Mouse (Mus musculus): ENCODE results near the gene Timm29.

Gene Timm29

DNA sequence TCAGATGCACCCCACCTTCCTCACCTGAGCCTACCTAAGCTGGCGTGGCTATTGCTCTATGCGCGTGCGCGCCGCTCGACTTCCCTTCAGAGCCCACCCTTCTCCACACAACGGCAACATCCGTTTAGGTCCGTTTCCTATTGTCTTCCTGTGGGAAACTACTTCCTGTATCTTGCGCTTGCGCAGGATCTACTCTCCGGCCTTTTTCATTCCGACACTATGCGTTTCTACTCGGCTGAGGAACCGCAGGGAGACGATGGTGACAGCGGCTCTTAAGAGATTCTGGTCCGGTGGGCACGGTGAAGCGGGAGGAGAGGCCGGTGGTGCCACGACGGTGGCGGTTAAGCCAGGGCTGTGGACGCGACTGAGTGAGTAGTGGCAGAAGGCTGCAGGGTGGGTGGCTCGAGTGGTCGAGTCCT, at the start of gene Timm29, which contains the start of gene Yipf2:
TSS of gene Timm29 (plus strand) at position 20 of the 419 bp plus-strand sequence.
TSS of gene Yipf2 (minus strand) at position 126 of the 419 bp plus-strand sequence.
- peak; percentile 99 for DNase-seq (ENCODE audit: extremely low read depth, low read depth)

DNA sequence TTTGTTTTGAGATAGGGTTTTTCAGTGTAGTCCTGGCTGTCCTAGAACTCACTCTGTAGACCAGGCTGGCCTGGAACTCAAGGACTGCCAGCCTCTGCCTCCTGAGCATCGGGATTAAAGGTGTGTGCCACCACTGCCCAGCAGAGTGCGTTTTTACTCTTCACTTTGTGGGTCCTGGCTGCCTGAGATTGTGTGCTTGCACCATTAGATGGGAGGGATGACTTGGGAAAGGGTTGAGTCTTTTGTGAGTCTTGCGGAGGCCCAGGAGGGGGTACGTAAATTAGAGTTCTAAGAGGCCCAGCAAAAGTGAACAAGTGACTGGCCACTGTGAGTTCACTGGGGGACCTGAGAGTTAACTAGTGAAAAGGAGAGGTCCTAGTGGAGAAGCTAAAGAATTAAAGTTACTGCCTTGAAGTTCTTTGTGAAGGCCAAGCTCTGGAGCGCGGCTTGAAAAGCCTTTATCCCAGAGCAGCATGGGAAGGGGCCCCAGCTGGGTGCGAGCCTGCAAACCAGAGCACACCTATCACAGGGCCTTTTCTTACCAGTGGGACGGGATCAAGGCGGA, 47.1 kb upstream of the Timm29 start:
- no peak for DNase-seq (ENCODE audit: extremely low read depth, low read depth)

DNA sequence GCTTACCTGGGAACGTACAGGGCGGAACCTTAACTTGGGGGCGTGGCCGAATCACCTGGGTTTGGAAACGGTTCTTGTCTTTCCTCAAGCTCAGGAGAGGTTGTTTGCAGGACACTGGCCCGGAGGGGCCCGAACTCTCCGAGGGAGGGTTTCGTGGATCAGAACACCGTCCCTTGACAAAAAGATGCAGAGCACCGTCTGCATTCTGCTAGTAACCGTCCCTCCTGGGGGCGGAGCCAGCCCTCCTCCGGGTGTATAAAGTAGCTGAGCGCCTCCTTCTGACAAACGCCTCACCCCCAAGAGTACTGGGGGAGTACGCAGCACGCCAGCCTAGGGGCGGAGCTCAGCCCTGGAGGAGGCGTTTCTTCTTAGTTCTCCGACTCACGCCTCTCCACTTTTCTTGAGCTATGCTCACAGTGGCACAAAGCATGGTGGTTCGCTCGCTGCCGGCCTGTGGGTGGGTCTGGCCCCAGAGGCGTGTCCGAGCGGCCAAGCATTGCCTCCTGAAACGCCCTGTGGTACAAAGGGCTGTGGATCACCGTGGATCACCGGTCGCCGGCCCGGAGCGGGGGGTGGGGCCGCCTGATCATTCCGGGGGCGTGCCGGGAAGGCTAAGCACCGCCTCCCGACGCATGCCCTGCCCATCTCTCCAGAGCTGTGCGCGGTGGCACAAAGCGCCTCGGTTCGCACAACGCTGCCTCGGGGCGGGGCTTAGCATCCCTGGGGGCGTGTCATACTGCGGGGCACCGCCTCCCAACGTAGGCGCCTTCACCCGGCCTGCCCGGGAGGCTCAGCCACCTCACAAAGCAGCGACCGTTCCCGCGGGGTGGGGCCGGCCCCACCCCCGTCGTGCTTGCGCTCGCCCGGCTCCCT, 46.4 kb upstream of the Timm29 start:
- peak; percentile 97 for DNase-seq (ENCODE audit: extremely low read depth, low read depth)

DNA sequence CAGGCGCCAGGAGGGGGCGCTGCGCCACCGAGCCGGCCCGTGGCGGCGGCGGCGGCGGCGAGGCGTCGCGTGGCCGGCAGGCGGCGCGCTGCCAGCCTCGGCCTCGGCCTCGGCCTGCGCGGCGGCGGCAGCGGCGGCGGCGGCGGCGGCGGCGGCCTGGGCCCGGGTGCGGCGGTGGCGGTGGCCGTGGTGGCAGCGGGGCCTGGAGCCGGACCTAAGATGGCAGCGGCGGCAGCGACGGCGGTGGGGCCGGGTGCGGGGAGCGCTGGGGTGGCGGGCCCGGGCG, 45.8 kb upstream of the Timm29 start, which contains the start of gene Carm1:
TSS of gene Carm1 (plus strand) at position 106 of the 286 bp plus-strand sequence.
- no peak for DNase-seq (ENCODE audit: extremely low read depth, low read depth)

DNA sequence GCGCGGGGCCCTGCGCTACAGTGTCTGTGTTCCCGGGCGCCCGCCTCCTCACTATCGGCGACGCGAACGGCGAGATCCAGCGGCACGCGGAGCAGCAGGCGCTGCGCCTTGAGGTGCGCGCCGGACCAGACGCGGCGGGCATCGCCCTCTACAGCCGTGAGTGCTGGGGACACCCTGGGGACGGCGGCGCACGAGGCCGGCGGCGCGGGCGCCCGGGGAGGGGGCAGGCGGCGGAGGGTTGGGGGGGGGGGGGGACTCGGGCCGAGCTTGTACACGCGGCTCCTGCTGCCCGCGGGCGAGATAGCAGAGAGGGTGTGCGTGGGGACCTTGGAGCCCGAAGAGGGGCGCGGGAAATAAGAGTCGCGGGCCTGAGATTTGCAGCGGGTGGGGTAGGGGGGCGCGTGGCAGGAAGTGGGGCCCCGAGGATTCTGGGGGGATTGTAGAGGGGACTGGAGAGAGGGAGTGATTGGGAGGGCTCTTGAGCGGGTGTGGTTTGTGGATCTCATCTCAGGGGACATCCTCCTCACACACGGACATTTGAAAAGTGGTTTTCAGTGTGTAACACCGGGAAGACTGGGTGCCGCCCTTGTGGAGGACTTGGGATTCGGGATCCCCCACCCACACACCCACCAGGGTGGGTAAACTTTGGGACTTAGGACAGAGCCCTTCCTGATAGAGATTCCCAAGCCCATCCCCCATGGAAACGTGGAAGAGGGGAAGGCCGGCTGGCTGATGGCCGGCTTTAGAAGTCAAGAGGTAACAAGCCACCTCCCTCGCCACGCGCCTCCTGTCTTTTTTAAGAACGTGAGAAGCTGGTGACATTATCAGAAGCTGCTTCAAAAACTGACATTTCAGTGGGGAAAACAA, 45.2 kb upstream of the Timm29 start:
- no peak for DNase-seq (ENCODE audit: extremely low read depth, low read depth)

DNA sequence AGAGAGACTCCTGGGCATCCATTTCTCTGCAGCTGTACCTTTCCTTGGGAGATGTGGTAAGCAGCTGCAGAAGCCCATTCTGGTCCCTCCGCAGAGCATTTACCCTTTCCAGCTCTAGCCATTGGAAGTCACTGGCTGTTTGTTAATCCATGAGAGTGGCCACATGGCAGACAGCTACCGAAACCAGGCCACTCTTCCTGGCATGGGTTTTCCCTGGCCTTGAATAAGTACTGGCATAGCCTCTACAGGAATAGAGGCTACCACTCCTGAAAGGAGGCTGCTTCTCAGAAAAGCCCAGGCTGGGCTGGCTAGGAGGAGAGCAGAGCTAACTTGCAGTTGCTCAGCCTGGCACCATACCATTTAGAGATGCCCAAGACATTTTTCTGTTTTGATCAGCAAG, 41.5 kb upstream of the Timm29 start:
- no peak for DNase-seq (ENCODE audit: extremely low read depth, low read depth)

DNA sequence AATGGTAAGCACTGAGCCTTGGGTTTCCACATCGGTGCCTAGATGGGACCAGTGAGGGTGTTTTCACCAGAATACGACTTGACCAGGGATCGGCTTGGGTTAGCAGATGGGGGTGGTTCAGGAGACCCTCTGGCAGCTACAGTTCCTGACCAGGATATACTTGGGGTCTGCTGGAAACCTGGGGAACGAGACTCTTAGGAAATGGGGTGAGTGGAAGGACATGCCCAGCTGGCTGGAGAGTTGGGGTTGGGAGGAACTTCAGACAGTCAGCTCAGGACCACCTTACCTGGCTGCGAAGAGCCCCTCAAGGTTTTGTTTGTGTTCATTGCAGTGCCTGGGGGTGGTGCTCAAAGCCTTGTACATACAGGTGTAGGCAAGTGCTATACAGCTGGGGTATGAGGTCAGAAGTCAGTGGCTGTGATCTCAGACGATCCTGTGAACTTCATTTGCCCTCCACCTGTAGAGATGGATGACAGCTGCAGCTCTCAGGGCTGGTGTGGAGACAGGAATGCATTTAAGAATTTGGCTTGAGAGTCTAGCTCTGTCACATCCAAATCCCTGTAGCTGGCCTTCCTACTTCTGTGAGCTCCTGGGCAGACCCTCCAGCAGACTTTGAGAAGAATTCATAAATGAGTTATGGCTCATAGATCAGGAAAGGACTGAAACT, 38.8 kb upstream of the Timm29 start:
- no peak for DNase-seq (ENCODE audit: extremely low read depth, low read depth)

DNA sequence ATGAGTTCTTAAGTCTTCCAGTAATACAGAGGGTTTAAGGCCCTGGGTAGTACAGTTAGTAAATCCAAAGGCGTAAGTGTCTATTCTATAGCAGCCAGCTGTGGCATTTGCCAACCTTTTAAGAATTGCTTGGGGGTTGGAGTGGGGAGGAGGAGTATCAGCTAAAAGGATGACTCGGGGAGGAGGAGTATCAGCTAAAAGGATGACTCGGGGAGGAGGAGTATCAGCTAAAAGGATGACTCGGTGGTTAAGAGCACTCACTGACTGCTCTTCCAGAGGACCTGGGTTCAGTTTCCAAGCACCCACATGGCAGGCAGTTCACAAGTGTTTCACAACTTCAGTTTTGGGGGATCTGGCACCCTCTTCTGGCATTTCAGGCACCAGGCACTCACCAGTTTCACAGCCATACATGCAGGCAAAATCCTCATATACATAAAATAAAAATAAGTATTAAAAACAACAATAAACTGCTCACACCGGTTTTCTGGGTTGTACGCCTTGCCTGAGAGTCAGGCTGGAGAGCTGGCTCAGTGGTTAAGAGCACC, 37.3 kb upstream of the Timm29 start:
- no peak for DNase-seq (ENCODE audit: extremely low read depth, low read depth)

DNA sequence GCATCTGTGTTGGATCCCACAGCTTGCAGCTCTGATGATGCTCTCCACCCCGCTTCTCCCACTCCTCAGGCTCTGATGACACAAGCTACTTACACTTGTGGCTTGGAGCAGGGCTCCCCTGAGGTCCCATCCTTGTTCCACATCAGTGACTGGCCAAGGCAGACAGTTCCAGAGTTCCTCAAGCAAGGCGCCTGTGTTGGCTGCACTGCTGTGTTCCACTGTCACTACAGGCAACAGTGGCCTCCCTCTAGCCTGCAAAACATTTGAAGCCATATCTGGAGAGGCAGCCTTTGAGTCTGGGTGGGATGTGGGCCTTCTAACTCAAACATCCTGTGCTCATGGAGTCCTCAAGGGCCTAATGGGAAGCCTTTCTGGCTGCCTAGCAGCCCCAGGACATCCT, 35.5 kb upstream of the Timm29 start:
- DNase-seq (ENCODE audit: extremely low read depth, low read depth): no peak

DNA sequence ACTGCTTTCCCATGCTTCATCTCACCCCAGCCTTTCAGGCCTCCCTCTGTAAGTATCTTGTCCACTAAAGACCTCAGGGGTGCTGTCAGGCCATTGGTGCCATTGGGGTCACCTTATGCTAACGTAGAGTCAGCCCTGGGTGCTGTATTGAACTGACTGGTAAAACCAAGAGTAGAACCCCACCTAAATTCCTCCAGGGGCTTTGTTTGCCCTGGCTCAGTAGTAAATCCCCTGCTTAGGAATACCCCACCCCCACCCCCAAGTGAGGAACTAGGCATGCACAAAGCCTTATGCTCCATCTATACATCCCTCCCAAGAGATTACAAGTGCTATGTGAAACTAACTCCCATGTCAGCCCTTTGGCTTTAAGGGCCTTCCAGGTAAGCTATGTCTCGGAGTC, 35.0 kb upstream of the Timm29 start:
- no peak for DNase-seq (ENCODE audit: extremely low read depth, low read depth)

DNA sequence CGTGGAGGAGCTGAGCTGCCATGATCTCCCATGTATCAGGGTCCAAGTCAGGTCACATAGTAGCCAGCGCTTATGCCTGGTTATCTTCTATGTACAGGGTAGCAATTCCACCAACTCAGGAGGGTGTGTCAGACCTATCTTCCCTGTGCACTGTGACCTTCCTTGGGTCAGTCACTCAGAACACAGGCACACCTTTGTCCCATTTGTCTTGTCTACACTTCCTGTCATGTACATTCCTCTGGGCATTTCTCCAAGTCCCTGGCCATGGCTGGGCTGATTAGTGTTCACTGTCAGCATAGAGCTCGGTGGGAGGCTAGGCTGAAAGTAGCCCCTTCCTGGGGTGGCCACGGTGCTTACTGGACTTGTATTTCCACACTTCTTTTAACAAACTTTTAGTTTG, 34.2 kb upstream of the Timm29 start:
- peak; percentile 58 for DNase-seq (ENCODE audit: extremely low read depth, low read depth)

DNA sequence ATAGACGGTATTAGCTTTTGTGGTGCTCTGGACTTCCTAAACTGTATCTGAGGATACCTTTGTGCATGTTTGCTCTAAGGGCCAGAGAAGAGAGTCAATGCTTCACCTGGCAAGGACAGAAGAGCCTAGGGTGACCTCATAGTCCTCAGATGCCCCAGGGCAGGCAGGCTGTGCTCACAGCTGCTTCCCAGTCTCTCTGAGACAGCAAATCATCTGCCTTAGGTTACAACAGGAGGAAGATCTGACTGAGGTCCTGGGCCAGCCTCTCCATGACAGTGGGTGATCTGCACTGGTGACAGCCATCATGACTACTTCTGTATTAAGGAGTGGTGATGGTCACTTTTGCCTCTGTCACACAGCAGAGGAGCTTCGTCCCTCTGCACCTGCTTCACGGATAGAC, 33.4 kb upstream of the Timm29 start:
- no peak for DNase-seq (ENCODE audit: extremely low read depth, low read depth)

DNA sequence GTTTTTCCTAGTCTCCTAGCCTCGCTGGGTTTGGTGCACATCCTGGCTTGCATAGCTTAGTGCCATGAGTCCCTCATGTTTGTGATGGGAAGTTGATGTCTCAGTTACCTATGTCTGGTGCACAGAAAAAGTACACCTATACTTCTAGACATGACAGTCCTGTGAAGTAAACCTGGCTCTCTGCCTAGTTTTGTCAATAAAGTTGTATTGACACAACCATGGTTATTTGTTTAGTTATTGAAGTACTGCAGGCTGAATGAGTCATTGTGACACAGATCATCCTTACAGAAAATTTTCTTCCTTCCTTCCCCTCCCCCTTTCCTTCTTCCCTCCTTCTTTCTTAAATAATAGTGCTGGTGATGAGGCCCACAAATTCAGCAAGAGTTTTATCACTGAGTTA, 28.1 kb upstream of the Timm29 start:
- DNase-seq (ENCODE audit: extremely low read depth, low read depth): no peak

DNA sequence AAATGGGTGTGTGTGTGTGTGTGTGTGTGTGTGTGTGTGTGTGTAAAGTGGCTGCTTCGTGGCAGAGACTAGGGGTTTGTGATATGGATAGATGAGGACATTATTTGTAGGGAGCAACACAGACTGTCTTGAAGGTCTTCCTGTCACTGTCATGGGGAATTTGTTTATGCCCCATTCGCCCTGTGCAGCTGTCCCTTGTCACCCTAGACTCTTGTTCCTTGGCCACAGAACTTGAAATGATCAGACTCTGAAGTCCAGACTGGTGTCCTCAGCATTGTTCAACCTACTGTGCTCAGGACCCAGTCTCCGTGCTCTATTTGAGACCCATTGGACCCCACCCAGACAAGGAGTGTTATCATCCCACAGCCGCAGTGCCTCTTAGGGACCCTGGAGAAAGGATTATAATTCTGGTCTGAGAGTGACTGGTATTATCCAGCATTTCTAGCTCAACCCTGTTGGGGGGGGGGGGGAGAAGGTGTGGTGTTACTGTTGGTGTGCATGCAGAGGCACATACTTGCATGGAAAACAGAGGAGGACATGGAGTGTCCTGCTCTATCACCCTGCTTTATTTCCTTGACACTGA, 27.4 kb upstream of the Timm29 start:
- no peak for DNase-seq (ENCODE audit: extremely low read depth, low read depth)

DNA sequence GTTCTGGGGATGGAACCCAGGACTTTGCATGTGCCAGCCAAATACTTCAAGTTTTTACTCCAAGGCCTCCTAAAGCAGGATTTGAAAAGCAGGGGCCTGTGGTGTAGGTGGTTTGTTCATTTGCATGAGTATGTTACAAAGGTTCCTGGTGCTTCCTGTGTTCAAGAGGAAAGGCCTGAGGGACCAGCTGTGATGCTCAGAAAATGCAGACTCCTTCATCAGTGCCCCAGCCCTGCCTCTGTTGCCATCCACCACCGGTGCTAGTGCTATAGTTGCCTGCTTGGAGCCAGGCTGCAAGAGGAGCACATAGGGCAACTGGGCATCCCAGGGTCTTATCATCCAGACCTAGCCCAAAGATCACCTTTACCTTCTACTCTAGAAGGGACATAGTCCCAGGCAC, 26.0 kb upstream of the Timm29 start:
- DNase-seq (ENCODE audit: extremely low read depth, low read depth): no peak

DNA sequence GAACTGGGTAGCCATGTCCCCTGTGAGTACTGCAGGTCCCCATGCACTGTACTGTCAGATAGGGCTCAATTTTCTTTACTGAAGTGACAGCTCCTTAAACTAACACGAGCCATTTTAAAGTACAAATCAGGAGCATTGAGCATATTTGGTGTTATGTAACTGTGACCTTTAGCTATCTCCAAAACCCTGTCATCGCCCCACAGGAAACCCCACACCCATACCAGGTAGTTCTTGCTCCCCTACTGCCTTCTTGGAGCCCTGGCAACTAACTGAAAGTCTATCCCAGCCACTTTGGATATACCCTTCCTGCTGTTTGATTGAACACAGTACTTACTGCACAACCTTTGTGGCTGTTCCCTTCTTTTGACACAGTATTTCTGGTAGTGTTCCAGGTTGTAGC, 25.5 kb upstream of the Timm29 start:
- DNase-seq (ENCODE audit: extremely low read depth, low read depth): no peak

DNA sequence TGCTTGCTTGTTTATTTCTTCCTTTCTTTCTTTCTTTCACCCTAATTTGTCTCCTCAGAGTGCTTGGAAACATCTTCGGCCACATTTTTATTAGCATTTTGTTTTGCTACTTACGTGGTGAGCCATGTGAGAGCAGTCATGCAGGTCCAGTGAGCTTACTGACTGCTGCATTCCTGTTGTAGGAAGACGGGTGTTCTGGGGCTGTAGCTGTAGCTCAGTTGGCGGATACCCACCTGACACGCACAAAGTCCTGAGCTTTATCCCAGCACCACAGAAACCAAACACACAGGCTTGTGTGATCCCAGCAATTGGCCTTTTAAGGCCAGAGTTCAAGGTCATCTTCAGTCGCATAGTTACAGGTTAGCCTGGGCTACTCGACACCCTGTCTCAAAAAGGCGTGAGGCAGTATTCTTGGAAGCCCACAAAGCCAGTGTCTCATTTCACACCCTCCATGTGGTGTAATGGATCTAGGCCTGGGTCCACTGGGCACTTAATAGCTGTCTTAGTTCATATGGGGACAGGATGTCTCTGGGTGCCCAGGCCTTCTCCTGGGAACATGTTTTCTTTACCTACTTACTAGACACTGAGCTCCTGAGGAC, 23.8 kb upstream of the Timm29 start:
- no peak for DNase-seq (ENCODE audit: extremely low read depth, low read depth)

DNA sequence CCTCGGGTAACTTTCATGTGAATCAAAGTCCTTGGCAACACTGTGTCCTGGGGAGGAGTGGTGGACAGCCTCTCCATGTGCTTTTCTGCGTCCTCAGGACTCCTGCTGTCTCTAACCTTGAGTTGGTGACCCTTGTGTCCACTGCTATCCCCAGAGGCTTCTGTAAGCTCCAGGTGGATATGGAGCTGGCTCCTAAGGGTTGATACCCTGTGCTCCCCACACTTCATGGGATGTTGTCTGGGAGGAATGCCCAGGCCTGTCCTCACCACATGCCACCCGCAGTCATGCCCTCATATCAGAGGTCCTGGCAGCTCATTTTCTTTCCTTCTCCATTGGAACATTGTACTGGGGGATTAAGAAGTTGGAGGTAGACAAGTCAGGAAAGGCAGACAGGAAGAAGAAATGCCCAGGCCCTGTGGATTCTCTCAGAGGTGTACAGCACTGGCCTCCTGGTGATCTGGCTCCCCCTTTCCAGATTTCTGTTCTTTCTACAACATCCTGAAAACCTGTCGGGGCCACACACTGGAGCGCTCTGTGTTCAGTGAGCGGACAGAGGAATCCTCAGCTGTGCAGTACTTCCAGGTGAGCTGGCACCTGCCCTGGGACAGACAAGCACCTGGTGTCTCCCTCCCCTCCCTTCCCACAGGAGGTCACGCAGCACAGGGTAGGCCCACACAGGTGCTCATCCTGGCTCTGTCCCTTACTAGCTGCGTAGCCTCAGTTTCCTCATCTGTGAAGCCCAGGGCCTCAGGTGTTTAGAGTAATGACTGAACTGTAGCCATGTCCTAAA, 18.3 kb upstream of the Timm29 start:
- no peak for DNase-seq (ENCODE audit: extremely low read depth, low read depth)

DNA sequence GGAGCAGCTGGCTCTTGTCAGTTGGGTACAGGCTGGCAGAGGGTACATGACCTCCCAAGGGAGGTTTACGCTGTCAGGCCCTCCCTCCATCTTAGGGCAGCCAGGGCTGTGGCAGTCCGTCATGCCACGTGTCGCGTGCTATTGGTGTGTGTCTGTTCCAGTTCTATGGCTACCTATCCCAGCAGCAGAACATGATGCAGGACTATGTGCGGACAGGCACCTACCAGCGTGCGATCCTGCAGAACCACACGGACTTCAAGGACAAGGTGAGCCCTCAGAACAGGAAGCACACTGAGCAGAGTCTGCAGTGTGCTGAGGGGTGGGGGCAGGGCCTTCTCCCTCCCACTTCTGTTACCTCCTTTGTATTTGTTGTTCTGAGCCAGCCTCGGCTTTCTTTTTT, 17.3 kb upstream of the Timm29 start:
- DNase-seq (ENCODE audit: extremely low read depth, low read depth): no peak

DNA sequence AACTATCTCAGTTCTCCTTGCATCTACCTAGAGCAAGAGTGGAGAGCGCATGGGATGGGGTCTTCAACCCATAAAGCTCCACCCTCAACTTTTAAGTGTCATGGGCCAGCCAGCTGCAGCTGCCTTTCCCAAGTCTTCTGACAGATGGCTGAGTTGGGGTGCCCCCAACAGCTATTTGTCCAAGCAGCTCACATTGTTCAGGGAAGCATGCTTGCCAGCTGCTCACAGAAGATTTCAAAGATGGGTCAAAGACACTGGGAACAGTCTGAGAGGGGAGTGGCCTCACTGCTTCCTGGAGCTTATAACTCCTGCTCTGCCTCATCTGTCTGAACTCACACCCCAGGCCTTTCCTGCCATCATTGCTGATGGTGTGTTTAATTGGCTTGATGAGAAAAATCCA, 16.2 kb upstream of the Timm29 start:
- no peak for DNase-seq (ENCODE audit: extremely low read depth, low read depth)
